Mouse (Mus musculus) liver, postnatal 0 days (tissue): ENCODE measurements around the gene Olfr819. TPM values are rescaled to one million over a fixed set of nuclear protein-coding genes. Genes with fewer than 3 reads are reported as not detected.
"Not testable (repeated sequence)": the region's sequence is repeated elsewhere in the genome, so short reads cannot be mapped to it uniquely, and the experiment has no call there.

Experiments
- ATAC-seq: fragments of 200-750 bp; cut with Nextera tagmentation; 2 replicates; pipeline ENCODE4 v1.8.0; 2017; ENCODE audit warnings: mild to moderate bottlenecking, moderate library complexity
- DNase-seq: peaks from one replicate; pipeline ENCODE4 v3.0.0-alpha.2; 2016
- H3K27ac ChIP-seq: fragments of 300-500 bp; sonication (generic); 2 replicates; pipeline ENCODE4 v1.5.1; 2014; ENCODE audit warnings: antibody characterized with exemption, moderate library complexity, mild to moderate bottlenecking, low read depth
- H3K27me3 ChIP-seq: fragments of 300-500 bp; sonication (generic); 2 replicates; pipeline ENCODE4 v1.6.1; 2014; ENCODE audit warnings: low read length, control low read depth, mixed read lengths; ENCODE audit not compliant: insufficient read depth
- H3K36me3 ChIP-seq: fragments of 300-500 bp; sonication (generic); replicated peaks from 2 replicates; pipeline ENCODE4 v1.6.1; 2014; ENCODE audit warnings: mild to moderate bottlenecking, control low read depth, low read length, moderate library complexity, mixed read lengths; ENCODE audit not compliant: insufficient read depth
- H3K4me1 ChIP-seq: fragments of 300-500 bp; sonication (generic); 2 replicates; pipeline ENCODE4 v1.6.1; 2014; ENCODE audit warnings: antibody characterized with exemption, mild to moderate bottlenecking, control low read depth; ENCODE audit not compliant: insufficient read depth
- H3K4me2 ChIP-seq: fragments of 300-500 bp; sonication (generic); 2 replicates; pipeline ENCODE4 v1.6.1; 2014; ENCODE audit warnings: low read depth, mild to moderate bottlenecking, low read length, moderate library complexity, mixed read lengths
- H3K4me3 ChIP-seq: fragments of 300-500 bp; sonication (generic); 2 replicates; pipeline ENCODE4 v1.5.1; 2014; ENCODE audit warnings: low read depth, low read length
- H3K9ac ChIP-seq: fragments of 300-500 bp; sonication (generic); replicated peaks from 2 replicates; pipeline ENCODE4 v1.6.1; 2014; ENCODE audit warnings: mild to moderate bottlenecking, moderate library complexity
- H3K9me3 ChIP-seq: fragments of 300-500 bp; sonication (generic); 2 replicates; pipeline ENCODE4 v1.6.1; 2016; ENCODE audit warnings: mild to moderate bottlenecking, control low read depth, low read length, mixed read lengths
- CTCF ChIP-seq: sonication (generic); IDR thresholded peaks from 2 replicates; pipeline ENCODE4 v1.5.1; 2016; ENCODE audit warnings: antibody characterized with exemption, low read depth
- EP300 ChIP-seq: IDR thresholded peaks from 2 replicates; pipeline ENCODE4 v1.6.1; 2016; ENCODE audit warnings: antibody characterized with exemption, low read depth, mild to moderate bottlenecking
- WGBS: fragments of 180-500 bp; shearing (Covaris S2); extraction: QIAGEN DNeasy Blood & Tissue Kit; methylation state at CpG from one replicate; pipeline ENCODE4 v1.1.7; 2014; ENCODE audit not compliant: insufficient replicate concordance; 5-methylcytosine and 5-hydroxymethylcytosine counted together
- polyA plus RNA-seq: library from polyadenylated mRNA; unstranded; fragments of >200 nt; fragmentation: Nextera tagmentation; extraction: Ambion mirVana; gene quantifications from 2 replicates; pipeline ENCODE4 v1.2.1, GENCODE M21; 2015

Olfr819 gene
- polyA plus RNA-seq = not detected in 2 replicates

DNA sequence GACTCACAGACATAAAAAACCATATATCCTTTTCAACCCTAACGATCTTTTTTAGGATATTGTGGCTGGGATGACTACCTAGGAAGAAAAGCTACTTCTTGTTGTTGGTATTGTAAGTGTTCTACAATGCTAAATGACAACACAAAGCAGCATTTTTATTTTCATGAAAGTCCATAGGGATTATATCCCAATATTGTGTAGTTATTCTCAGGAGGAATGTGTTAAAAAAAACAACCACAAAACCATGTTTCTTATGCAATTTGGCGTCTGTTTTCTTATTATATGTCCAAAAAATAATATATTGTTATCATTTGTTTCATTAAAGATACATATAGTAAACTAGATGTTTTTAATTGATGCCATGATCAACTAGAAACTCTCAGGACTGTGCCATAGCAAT lies at the start of gene Olfr819:
TSS of gene Olfr819 (minus strand) at position 101 of the 400 bp plus-strand sequence.
- H3K27me3 ChIP-seq, H3K4me3 ChIP-seq, H3K27ac ChIP-seq, H3K4me2 ChIP-seq, H3K9ac ChIP-seq, ATAC-seq, DNase-seq, H3K4me1 ChIP-seq, H3K36me3 ChIP-seq, H3K9me3 ChIP-seq: not testable (repeated sequence)
- 64% methylated on average over 2 of the region's 2 CpGs for WGBS

DNA sequence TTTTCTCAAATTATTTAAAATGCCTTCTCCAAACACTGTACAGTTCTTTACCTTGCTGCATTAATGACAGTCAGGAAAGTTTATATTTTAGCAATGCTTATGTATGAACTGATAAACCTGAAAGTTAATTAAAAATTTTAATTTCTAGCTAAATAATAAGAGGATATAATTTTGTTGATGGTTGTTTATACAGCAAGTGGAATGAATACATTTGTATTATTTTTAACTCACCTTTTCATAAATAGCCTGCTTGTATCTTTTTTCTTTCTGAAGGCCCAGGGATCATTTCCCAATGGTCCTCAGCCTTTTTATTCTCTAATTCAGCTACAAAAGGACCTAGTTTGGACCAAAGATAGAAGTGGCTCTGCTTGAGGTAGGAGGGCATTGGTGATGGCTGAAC lies 45.3 kb upstream of the Olfr819 start, which contains the start of gene Olfr820:
TSS of gene Olfr820 (plus strand) at position 301 of the 400 bp plus-strand sequence.
- no peaks in the 10 kb centered on the region for H3K27me3 ChIP-seq
- DNase-seq = no peak
- no peak for ATAC-seq

DNA sequence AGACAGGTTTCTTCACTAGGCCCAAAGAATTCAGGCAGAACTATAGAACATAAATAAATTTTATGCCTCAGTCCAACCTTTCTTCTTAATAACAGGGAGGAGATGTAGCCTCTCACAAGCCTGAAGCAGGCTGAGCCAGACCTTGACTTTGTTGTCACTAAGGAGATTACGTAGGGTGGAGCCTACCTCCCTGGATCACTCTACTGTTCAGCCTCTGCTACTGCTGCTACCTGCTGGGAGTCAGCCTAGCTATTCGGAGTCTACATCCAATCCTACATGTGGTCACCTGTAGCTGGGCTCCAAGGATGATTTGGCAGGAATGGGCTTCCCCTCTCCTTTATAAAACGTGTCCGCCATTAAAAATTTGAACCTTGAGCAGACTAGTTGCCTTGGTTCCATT lies 38.3 kb upstream of the Olfr819 start:
- not testable (repeated sequence) for H3K4me2 ChIP-seq, H3K9ac ChIP-seq, H3K4me3 ChIP-seq, H3K4me1 ChIP-seq, H3K27me3 ChIP-seq, DNase-seq, ATAC-seq, H3K9me3 ChIP-seq, H3K27ac ChIP-seq, H3K36me3 ChIP-seq
- whole genome bisulfite sequencing = 73% methylated on average over 4 of the region's 4 CpGs

More for the DNA sequence above, 45.3 kb upstream of the Olfr819 start, which contains the start of gene Olfr820:
- TF ChIP-seq CTCF (no peak), EP300 (no peak)
- H3K4me3 ChIP-seq = no peak within 1 kb of the TSS
- H3K27ac ChIP-seq = no peak within 1 kb of the TSS
- H3K4me1 ChIP-seq = no peaks in the 10 kb centered on the region
- H3K9me3 ChIP-seq = no peaks in the 10 kb centered on the region
- no peaks in the 10 kb centered on the region for H3K36me3 ChIP-seq
- H3K9ac ChIP-seq = no peak within 1 kb of the TSS
- H3K4me2 ChIP-seq = no peak within 1 kb of the TSS

DNA sequence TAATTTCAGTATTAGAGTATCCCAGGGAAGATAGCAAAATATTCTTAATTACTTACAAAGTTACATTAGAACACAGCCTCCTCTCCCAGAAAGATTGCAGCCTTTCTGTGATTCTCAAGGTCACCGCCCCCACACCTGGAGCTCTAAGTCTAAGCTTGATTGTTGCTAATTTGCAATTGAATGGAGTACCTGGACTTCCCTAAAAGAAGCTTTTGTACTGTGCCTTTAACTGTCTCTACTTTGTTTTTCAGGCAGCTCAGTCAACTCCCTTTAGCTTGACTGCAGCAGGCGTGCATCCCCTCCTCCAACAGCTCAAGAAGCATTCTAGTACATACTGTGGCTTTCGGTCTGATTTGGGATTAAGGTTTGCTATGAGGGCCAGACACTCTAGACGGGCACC lies 37.0 kb upstream of the Olfr819 start:
- not testable (repeated sequence) for H3K4me1 ChIP-seq, ATAC-seq, H3K27ac ChIP-seq, DNase-seq, H3K4me3 ChIP-seq, H3K9ac ChIP-seq, H3K36me3 ChIP-seq, H3K4me2 ChIP-seq, H3K9me3 ChIP-seq, H3K27me3 ChIP-seq
- 62% methylated on average over 4 of the region's 4 CpGs for WGBS

DNA sequence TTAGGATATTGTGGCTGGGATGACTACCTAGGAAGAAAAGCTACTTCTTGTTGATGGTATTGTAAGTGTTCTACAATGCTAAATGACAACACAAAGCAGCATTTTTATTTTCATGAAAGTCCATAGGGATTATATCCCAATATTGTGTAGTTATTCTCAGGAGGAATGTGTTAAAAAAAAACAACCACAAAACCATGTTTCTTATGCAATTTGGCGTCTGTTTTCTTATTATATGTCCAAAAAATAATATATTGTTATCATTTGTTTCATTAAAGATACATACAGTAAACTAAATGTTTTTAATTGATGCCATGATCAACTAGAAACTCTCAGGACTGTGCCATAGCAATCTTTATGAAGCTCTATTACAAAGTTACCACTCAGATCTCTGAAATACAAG lies 17.9 kb upstream of the Olfr819 start, which contains the start of gene Gm10310:
TSS of gene Gm10310 (minus strand) at position 101 of the 400 bp plus-strand sequence.
- not testable (repeated sequence) for ATAC-seq, H3K27me3 ChIP-seq, H3K4me3 ChIP-seq, H3K4me1 ChIP-seq, H3K9ac ChIP-seq, DNase-seq, H3K36me3 ChIP-seq, H3K27ac ChIP-seq, H3K9me3 ChIP-seq, H3K4me2 ChIP-seq
- WGBS = no CpG with 5 or more reads among the region's 1 CpGs

DNA sequence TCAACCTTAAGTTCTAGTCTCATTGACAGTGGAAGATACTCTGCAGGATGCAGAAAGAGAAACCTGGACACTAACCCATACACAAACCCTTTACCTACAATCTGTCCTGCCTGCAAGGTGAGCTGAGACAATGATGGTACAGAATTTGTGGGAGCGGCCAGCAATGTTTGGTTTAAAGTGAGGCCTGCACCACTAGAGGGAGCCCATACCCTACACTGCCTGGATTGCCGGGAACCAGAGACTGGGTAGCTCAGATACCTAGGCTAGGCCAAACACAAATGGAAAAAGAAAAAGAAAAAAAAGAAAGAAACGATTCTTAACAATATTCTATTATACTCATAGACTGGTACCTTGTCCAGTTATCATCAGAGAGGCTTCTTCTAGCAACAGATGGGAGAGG lies 14.8 kb upstream of the Olfr819 start:
- WGBS = no CpG with 5 or more reads among the region's 3 CpGs
- not testable (repeated sequence) for H3K27ac ChIP-seq, DNase-seq, H3K4me3 ChIP-seq, H3K4me1 ChIP-seq, ATAC-seq, H3K4me2 ChIP-seq, H3K9me3 ChIP-seq, H3K27me3 ChIP-seq, H3K9ac ChIP-seq, H3K36me3 ChIP-seq

DNA sequence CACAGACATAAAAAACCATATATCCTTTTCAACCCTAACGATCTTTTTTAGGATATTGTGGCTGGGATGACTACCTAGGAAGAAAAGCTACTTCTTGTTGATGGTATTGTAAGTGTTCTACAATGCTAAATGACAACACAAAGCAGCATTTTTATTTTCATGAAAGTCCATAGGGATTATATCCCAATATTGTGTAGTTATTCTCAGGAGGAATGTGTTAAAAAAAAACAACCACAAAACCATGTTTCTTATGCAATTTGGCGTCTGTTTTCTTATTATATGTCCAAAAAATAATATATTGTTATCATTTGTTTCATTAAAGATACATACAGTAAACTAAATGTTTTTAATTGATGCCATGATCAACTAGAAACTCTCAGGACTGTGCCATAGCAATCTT lies 9.0 kb upstream of the Olfr819 start, which contains the start of gene Olfr247:
TSS of gene Olfr247 (minus strand) at position 101 of the 400 bp plus-strand sequence.
- not testable (repeated sequence) for DNase-seq, H3K27ac ChIP-seq, H3K4me3 ChIP-seq, ATAC-seq, H3K4me1 ChIP-seq, H3K27me3 ChIP-seq, H3K9ac ChIP-seq, H3K36me3 ChIP-seq, H3K9me3 ChIP-seq, H3K4me2 ChIP-seq
- WGBS = no CpG with 5 or more reads among the region's 2 CpGs

DNA sequence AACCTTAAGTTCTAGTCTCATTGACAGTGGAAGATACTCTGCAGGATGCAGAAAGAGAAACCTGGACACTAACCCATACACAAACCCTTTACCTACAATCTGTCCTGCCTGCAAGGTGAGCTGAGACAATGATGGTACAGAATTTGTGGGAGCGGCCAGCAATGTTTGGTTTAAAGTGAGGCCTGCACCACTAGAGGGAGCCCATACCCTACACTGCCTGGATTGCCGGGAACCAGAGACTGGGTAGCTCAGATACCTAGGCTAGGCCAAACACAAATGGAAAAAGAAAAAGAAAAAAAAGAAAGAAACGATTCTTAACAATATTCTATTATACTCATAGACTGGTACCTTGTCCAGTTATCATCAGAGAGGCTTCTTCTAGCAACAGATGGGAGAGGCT lies 5.9 kb upstream of the Olfr819 start:
- not testable (repeated sequence) for ATAC-seq, H3K9ac ChIP-seq, H3K9me3 ChIP-seq, H3K27me3 ChIP-seq, H3K4me3 ChIP-seq, H3K36me3 ChIP-seq, H3K27ac ChIP-seq, DNase-seq, H3K4me1 ChIP-seq, H3K4me2 ChIP-seq
- no CpG with 5 or more reads among the region's 3 CpGs for WGBS

DNA sequence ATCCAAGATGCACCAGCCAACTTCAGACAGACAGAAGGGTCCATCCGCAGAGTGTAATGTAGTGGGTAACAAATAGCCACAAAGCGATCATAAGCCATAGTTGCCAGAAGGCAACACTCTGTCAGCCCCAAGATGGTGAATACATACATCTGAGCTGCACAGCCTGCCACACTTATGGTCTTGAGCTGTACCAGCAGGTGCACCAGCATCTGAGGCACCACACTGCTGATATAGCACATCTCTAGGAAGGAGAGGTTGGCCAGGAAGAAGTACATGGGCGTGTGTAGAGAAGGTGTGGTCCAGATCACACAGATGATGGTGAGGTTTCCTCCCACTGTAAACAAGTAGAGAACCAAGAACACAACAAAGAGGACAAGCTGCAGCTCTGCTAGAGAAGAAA lies 834 bp downstream of the Olfr819 start:
- H3K4me2 ChIP-seq, H3K27ac ChIP-seq, H3K9ac ChIP-seq, DNase-seq, H3K4me1 ChIP-seq, H3K9me3 ChIP-seq, H3K36me3 ChIP-seq, H3K27me3 ChIP-seq, ATAC-seq, H3K4me3 ChIP-seq: not testable (repeated sequence)
- 86% methylated on average over 2 of the region's 3 CpGs for WGBS
